Mouse (Mus musculus) lung, postnatal 4 days (tissue): Measurements from ENCODE around the gene Gm45753.

Experiments used
- DNase-seq, 2 experiments: peaks; one replicate each; pipeline ENCODE4 v3.0.0; 2021

The Gm45753 gene

DNA sequence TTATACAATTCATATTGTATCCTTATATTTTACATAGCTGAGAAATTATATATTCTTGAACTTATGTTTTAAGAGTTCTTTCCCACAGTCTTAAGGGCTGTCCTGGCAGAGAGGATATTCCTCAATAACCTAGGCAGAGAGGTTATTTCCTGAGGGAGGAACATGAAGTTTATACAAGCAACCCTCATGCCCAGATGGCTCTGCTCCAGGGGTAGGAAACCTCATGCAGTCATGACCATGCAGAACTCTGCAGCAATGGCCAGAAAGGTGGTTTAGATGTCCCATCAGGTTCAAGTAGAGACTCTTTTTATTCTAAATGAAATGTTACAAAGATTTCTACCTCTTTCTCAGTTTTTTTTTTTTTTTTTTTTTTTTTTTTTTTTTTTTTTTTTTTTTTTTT is 39.2 kb downstream of the Gm45753 start:
- DNase-seq: no peak

DNA sequence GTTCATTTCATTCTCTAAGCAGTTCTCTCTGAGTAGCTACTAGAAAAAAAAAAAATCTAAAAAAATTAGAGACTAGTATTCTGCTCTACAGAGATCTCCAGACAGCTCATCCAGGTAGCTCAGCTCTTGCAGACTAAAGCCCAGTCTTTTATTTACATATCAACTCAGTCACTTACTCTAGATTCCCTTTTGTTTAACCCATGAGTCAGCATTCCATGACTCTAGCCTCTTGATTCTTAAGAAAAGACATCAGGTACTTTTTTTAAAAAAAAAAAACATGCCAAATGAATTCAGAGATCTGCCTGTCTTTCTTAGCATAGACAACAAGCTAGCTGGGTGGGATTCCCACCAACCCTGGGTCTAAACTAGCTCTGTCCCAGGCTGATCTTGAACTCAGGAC is 39.8 kb downstream of the Gm45753 start:
- DNase-seq: no peak

DNA sequence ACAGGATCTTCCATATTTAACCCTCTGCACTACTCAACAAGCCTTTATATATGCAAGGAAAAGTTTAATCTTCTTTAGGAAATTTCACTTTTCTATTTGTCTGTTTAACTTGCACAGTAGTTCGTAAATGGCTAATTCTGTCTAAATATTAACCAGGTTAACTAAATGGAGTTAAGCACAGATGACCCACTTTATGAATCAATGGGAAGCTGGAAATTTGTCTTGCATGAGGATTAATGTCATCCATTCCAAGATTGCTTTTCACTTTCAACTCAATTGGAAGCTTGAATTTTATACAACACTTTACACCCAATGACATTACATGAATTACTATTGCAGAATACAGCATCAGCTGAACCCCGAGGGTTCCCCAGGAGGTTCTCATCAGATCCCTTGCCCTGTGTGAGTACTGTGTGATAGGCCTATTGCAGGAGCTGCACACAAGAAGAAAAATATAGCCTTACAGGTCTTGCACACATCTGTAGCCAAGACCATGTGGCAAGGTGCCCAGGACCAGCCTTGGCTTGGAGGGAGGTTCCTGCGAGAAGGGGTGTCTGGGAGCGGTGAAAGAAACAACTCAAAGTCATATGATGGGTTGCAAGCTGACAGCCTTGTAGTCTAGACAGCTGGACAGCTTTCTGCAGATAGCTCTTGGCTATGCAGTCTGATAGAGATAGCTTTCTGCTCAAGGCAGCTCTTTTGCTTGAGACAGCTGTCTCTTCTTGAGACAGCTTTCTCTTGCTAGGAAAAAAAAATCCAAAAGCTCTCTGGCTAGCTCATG is 40.5 kb downstream of the Gm45753 start:
- DNase-seq: peak; percentile 19 to 48

- DNase-seq: peak; percentile 23 to 69
Measured at GRCm38 (mm10) chr8:45266993-45267392, 41.3 kb downstream of the Gm45753 start.

- DNase-seq: no peak
Measured at GRCm38 (mm10) chr8:45264918-45265317, 43.3 kb downstream of the Gm45753 start.

- no peak for DNase-seq
Measured at GRCm38 (mm10) chr8:45262851-45263250, 45.4 kb downstream of the Gm45753 start.

DNA sequence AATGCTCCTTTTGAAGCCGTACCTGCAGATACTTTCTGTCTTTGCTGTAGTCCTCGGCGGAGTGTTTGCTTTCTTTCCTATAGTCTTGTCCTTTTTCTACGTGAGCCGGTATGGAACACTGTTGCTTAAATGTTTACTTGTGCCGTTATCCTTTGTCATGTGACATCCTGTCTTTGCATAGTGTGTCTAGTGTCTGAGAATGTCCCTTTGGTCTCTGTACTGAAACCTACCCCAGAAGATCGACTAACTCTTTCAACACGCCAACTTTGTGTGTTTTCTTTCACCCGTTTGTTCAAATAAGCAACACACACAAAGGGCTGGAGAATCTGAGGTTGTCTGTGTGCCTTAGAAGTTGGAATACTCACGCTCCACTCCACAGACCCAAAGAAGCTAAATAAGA is 46.3 kb downstream of the Gm45753 start, which contains the start of gene F11:
F11 (minus strand) TSS at position 112 of the 400 bp plus-strand sequence.
- no peak for DNase-seq

- DNase-seq: no peak
Measured at GRCm38 (mm10) chr8:45258421-45258820, 49.8 kb downstream of the Gm45753 start.

DNA sequence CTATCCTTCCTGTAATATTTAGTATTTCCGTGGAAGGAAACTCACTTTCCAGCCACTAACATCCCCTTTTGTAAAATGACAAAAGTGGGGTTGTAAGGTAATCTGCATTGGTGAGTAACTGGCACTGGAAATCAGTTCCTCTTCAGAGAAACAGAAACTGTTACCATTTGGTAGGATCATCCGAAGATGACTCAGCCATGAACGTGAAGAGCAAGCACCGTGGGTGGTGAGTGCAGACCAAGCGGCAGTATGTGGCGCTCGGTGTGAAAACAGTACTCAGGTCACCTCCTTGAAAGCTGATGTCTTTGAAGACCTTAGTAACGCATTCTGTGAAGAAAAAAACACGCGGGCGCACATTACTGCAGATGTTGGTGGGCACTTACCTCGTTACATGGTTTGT is 53.2 kb downstream of the Gm45753 start:
- DNase-seq: no peak

DNA sequence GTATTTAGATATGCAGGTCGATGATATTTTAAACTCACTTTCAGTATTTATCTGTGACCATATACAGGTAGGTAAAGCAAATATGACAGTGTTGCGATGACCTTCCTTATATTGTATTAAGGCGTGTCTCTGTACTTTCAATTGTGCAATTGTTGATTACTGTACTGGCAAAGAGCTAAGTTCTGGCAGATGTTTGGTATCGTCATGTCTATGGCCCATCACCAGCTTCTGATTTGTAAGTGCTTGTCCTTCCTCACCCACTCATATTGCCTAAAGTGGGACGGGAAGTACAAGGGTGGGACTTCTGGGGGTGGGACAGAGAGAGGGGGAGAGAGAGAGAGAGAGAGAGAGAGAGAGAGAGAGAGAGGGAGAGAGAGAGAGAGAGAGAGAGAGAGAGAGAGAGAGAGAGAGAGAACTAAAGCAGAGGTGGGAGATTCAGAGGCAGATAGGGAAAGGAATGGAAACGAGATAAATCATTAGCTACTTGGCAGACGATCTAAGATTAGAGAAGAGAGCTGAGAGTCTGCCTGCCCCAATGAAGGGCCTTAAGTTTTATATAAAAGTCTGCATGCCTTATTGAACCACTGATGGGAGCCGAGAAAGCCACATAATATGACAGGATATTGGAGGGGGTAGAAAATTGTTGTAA is 53.9 kb downstream of the Gm45753 start:
- no peak for DNase-seq

DNA sequence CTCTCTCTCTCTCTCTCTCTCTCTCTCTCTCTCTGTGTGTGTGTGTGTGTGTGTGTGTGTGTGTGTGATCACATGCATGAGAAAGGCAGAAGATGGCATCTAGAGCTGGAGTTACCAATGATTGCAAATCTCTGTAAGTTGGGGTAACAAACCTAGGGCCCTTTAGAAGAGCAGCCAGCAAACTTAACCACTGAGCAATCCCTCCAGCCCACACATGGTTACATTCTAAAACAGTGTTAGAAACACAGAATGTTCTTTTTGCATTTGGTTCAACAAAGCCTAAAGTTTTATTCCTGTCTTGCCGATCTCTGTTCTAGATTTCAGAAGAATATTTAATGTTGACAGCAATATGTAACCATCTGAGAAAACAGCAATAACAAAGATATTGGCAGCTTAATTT is 54.7 kb downstream of the Gm45753 start:
- DNase-seq: no peak

GRCm38 (mm10) chr8:45253111-45253510 is 55.2 kb downstream of the Gm45753 start:
- DNase-seq: no peak

GRCm38 (mm10) chr8:45246307-45246706 is 62.0 kb downstream of the Gm45753 start:
- DNase-seq: no peak

GRCm38 (mm10) chr8:45239363-45239762 is 68.9 kb downstream of the Gm45753 start:
- no peak for DNase-seq

GRCm38 (mm10) chr8:45238282-45238681 is 70.0 kb downstream of the Gm45753 start:
- DNase-seq: peak in 1 of 2 experiments; percentile 9

- DNase-seq: peak; percentile 33 to 43
Measured at GRCm38 (mm10) chr8:45236164-45236912, 71.9 kb downstream of the Gm45753 start.

- no peak for DNase-seq
Measured at GRCm38 (mm10) chr8:45235228-45235627, 73.0 kb downstream of the Gm45753 start.

GRCm38 (mm10) chr8:45233256-45233655 is 75.0 kb downstream of the Gm45753 start:
- DNase-seq: no peak
